Comparison of ENCODE assay signal across 25 mouse cellular contexts in the genomic region with DNA sequence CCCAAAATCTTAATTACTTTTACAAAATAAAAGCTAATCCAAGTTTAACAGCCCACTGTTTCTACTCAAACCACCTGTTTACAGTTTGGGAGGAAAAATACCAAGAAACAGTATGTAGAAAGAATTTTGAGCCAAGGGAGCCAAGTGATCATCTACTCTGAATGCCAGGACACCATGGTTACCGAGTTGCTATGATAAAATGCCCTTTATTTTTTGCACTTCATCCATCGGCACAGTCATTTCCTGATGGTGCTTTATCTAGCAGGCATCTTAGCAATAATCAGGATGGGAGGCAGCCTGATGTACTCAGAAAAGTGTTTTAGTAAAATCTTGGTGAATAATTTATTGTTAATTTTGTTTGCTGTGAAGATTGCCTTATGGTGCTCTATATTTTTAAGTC.
"Had no signal": no experiment of that assay in that cellular context is flagged by ENCODE, and none has a peak within 500 bp of the region (broad histone marks: within the 10 kb centered on the region; RNA-seq: fewer than 3 reads in every experiment).

No protein-coding gene starts in this region.

- H3K4me1 ChIP-seq: kidney, embryonic 15.5 days; limb, embryonic 10.5 days; limb, embryonic 13.5 days; liver, embryonic 12.5 days; liver, embryonic 15.5 days; lung, embryonic 15.5 days; midbrain, embryonic 10.5 days; midbrain, embryonic 13.5 days; neural tube, embryonic 12.5 days; neural tube, embryonic 15.5 days had no signal

- H3K4me2 ChIP-seq: kidney, embryonic 15.5 days; limb, embryonic 13.5 days; liver, embryonic 12.5 days; liver, embryonic 15.5 days; lung, embryonic 15.5 days; midbrain, embryonic 13.5 days; neural tube, embryonic 12.5 days; neural tube, embryonic 15.5 days had no signal

- ATAC-seq: liver, embryonic 12.5 days; midbrain, embryonic 13.5 days had no signal

- H3K27ac ChIP-seq: kidney, embryonic 15.5 days; limb, embryonic 10.5 days; limb, embryonic 13.5 days; liver, embryonic 12.5 days; liver, embryonic 15.5 days; lung, embryonic 15.5 days; midbrain, embryonic 10.5 days; midbrain, embryonic 13.5 days; neural tube, embryonic 12.5 days; neural tube, embryonic 15.5 days; stomach, postnatal 0 days had no signal

- H3K9me3 ChIP-seq: kidney, embryonic 15.5 days; limb, embryonic 10.5 days; limb, embryonic 13.5 days; liver, embryonic 12.5 days; liver, embryonic 15.5 days; lung, embryonic 15.5 days; megakaryocyte, embryonic 14.5 days; midbrain, embryonic 10.5 days; midbrain, embryonic 13.5 days; neural tube, embryonic 12.5 days; neural tube, embryonic 15.5 days had no signal

- H3K9ac ChIP-seq: kidney, embryonic 15.5 days; limb, embryonic 13.5 days; liver, embryonic 12.5 days; liver, embryonic 15.5 days; lung, embryonic 15.5 days; midbrain, embryonic 13.5 days; neural tube, embryonic 12.5 days; neural tube, embryonic 15.5 days had no signal

- H3K4me3 ChIP-seq: kidney, embryonic 15.5 days; limb, embryonic 10.5 days; limb, embryonic 13.5 days; liver, embryonic 12.5 days; liver, embryonic 15.5 days; lung, embryonic 15.5 days; megakaryocyte, embryonic 14.5 days; midbrain, embryonic 10.5 days; midbrain, embryonic 13.5 days; neural tube, embryonic 12.5 days; neural tube, embryonic 15.5 days had no signal

- H3K27me3 ChIP-seq: neural tube, embryonic 12.5 days had no signal

- DNase-seq: kidney, adult 8-10 months; kidney, postnatal 10 days; kidney, postnatal 36 days; liver; lung, adult 18-20 months; lung, postnatal 10 days; lung, postnatal 36 days; right cerebral cortex, adult 18-20 months; right cerebral cortex, postnatal 14 days; right cerebral cortex, postnatal 4 days; thymus, adult 2 months; thymus, postnatal 14 days; thymus, postnatal 4 days had no signal

- H3K36me3 ChIP-seq: kidney, embryonic 15.5 days; limb, embryonic 10.5 days; limb, embryonic 13.5 days; liver, embryonic 12.5 days; liver, embryonic 15.5 days; lung, embryonic 15.5 days; midbrain, embryonic 10.5 days; midbrain, embryonic 13.5 days; neural tube, embryonic 12.5 days; neural tube, embryonic 15.5 days had no signal
